Mouse (Mus musculus): ENCODE data around the gene Slc25a20.

Slc25a20 gene

GRCm38 (mm10) chr9:108687686-108688085 lies 25.8 kb downstream of the Slc25a20 start:
- no peak for DNase-seq

- no peak for DNase-seq
These were observed 26.6 kb downstream of the Slc25a20 start for GRCm38 (mm10) chr9:108688451-108688850.

GRCm38 (mm10) chr9:108689106-108689505 lies 27.2 kb downstream of the Slc25a20 start, which contains the start of gene Prkar2a:
Gene Prkar2a (plus strand): TSS chr9:108689314.
- no peak for DNase-seq

- DNase-seq = no peak
These were observed 28.1 kb downstream of the Slc25a20 start for GRCm38 (mm10) chr9:108689993-108690392.

- no peak for DNase-seq
These were observed 29.0 kb downstream of the Slc25a20 start for GRCm38 (mm10) chr9:108690914-108691313.

GRCm38 (mm10) chr9:108691371-108691770 lies 29.5 kb downstream of the Slc25a20 start:
- DNase-seq = no peak

GRCm38 (mm10) chr9:108691846-108692225 lies 29.9 kb downstream of the Slc25a20 start:
- peak; percentile 68 to 77 for DNase-seq

- DNase-seq = peak; percentile 52 to 57
These were observed 30.5 kb downstream of the Slc25a20 start for GRCm38 (mm10) chr9:108692226-108693041.

- DNase-seq = no peak
These were observed 32.1 kb downstream of the Slc25a20 start for GRCm38 (mm10) chr9:108693946-108694345.

- no peak for DNase-seq
These were observed 32.6 kb downstream of the Slc25a20 start for GRCm38 (mm10) chr9:108694533-108694932.

GRCm38 (mm10) chr9:108702476-108702875 lies 40.6 kb downstream of the Slc25a20 start:
- DNase-seq = no peak

GRCm38 (mm10) chr9:108703373-108704110 lies 41.7 kb downstream of the Slc25a20 start:
- DNase-seq = no peak

GRCm38 (mm10) chr9:108704591-108704990 lies 42.7 kb downstream of the Slc25a20 start:
- DNase-seq = no peak

GRCm38 (mm10) chr9:108707212-108707611 lies 45.3 kb downstream of the Slc25a20 start:
- DNase-seq = no peak

GRCm38 (mm10) chr9:108708833-108709232 lies 46.9 kb downstream of the Slc25a20 start:
- DNase-seq = no peak

GRCm38 (mm10) chr9:108710767-108711166 lies 48.9 kb downstream of the Slc25a20 start:
- no peak for DNase-seq

- no peak for DNase-seq
These were observed 54.3 kb downstream of the Slc25a20 start for GRCm38 (mm10) chr9:108716199-108716598.

GRCm38 (mm10) chr9:108723751-108724150 lies 61.9 kb downstream of the Slc25a20 start:
- no peak for DNase-seq

- no peak for DNase-seq
These were observed 64.2 kb downstream of the Slc25a20 start for GRCm38 (mm10) chr9:108726116-108726515.

- no peak for DNase-seq
These were observed 67.2 kb downstream of the Slc25a20 start for GRCm38 (mm10) chr9:108729050-108729449.

GRCm38 (mm10) chr9:108732462-108732861 lies 70.6 kb downstream of the Slc25a20 start:
- DNase-seq = no peak

Data from B cell, adult 2 months (primary cell).